Mouse (Mus musculus) brain, embryonic 14.5 days (tissue): ENCODE measurements around the gene Chsy1.

Experiments used
- CTCF ChIP-seq: fragments of 200-500 bp; IDR thresholded peaks from 2 replicates; pipeline ENCODE4 v1.5.1; 2012; ENCODE audit warnings: inconsistent platforms, mild to moderate bottlenecking, moderate library complexity, borderline replicate concordance; ENCODE audit not compliant: insufficient read depth, insufficient read length; ENCODE audit errors: extremely low read depth
- POLR2A ChIP-seq: fragments of 200-500 bp; IDR thresholded peaks from 2 replicates; pipeline ENCODE4 v1.6.1; 2012; ENCODE audit warnings: mild to moderate bottlenecking, inconsistent platforms, borderline replicate concordance; ENCODE audit not compliant: poor library complexity, insufficient read depth, insufficient read length, severe bottlenecking; ENCODE audit errors: extremely low read depth

DNA sequence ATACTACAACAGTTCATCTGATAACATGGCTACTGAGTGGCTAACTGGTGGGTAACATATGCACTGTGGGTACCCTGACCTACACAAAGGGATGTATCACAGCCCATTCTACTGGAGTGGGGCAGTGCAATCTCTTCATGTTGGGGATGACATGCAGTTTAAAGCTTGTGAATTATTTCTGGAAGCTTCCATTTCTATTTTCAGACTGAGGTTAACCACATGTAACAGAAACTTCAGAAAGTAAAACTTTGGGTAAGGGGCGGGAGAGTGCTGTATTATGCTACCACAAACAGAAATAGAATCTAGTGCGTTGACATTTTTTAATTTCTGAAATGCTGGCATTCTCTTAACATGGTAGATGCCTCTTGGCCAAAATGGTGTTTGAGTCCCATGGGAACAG, 100.6 kb downstream of the Chsy1 start:
- TF ChIP-seq CTCF: no peak
- no peak for TF ChIP-seq POLR2A
